Mouse (Mus musculus): ENCODE results near the gene Atp6v1c2.

Gene Atp6v1c2

DNA sequence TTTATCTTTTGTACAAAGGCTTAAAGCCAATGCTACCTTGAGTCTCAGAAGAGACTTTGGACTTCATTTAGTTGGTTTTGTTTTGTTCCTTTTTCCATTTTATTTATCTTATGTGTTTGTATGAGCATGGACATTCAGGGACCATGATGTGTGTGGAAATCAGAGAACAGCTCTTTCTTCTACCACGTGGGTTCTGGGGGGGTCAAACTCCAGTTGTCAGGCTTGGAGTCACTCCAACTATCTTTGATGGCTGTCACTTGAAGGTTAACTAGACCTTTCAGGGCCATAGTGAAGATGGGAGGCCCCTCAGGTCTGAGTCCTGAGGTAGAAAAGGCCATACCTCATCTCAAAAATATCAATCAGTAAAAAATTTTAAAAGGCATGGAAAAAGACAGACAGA, 4.3 kb upstream of the Atp6v1c2 start:
- DNase-seq (ENCODE audit: low spot score), result no peak

DNA sequence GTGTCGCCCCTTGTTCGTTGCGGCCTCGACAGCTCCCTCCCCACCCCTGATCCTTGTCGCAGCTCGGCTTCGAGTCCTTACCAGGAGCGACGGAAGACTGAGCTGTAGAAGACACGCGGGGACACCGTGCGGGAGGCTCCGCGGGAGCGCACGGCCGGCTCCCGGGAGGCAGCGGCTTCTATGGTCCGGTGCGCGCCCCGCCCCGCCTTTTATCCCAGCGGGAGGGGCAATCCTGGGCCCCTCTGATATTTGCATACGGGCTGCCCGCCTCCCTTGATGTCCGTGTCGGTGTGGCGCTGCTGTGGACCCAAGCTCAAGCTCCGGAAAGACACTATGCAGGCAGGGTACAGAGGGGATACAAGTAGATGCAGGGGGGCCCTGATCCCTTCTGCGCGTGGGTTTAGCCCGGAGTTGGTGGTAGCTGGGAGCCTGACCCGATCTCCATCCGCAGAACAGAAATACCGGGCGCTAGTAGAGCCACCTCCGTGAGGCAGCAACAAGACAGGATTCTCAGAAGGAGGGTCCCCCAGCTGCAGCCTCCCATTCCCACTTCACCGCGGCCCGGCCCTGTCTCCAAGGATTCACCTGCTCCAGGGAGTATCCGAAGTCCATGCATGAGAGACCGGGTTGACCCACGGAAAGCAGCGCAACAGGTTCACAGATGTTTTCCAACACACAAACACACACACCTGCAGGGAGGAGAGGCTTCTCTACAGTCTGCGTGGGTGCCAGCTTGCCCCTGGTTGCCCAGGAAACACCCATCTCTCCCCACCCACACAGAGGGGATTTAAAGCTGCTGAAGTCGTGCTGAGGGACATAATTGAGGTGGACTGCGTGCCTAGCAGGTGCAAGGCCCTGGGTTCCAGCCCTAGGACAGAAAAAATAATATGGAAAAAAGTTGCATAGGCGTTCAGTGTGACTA, 4.3 kb downstream of the Atp6v1c2 start:
- peak; percentile 38 for DNase-seq (ENCODE audit: low spot score)

DNA sequence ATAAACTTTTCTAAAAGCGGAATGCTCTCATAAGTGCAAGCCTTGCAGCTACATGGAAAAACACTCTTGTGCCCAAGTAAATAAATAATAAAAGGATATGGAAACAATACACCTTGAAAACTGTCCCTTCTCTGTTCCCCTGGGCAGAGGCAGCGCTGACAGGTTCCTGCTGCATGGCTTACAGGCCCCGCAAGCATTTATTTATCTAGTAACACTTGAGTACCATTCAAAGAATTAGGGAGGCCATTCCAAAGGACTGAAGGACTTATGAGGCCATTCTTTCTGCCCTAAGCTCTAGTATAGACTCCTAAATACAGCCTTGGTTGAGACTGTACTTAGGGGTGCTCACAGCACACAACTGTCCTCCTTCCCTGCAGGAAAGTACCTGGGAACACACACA, 10.7 kb downstream of the Atp6v1c2 start:
- no peak for DNase-seq (ENCODE audit: low spot score)

DNA sequence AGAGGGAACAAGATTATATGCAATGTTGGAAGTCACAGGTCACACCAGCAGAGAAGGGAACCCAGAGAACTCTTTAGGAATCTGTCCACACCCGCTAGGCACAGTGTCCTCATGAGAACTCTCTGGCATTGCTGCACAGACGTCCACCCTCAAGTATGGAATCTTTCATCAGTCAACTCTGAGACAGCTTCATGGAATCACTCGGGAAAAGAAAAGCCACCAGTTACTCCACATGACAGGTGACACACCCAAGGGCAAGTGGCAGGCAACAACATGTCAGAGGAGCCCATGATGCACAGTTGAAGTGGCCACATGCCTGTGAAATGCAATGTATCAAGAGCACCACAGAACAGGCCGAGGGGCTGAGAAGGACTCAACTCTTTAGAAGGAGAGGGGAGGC, 11.2 kb downstream of the Atp6v1c2 start:
- no peak for DNase-seq (ENCODE audit: low spot score)

DNA sequence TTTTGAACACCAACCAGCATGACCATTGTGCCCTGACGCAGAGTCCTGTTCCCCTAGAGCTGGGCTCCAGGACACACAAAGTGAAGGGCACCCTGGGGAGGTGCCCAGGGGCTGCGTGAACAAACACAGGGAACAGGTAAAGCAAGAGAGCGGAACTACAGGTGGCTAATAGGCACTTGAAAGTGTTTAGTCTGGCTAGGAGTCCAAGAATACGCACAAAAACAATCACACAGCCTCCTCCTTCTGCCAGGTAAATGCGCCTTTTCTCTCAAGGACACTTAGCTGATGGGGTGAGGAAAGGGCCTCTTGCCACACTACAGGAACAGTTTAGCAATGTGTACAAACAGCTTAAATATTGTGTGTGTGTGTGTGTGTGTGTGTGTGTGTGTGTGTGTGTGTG, 13.1 kb downstream of the Atp6v1c2 start:
- DNase-seq (ENCODE audit: low spot score), result no peak

DNA sequence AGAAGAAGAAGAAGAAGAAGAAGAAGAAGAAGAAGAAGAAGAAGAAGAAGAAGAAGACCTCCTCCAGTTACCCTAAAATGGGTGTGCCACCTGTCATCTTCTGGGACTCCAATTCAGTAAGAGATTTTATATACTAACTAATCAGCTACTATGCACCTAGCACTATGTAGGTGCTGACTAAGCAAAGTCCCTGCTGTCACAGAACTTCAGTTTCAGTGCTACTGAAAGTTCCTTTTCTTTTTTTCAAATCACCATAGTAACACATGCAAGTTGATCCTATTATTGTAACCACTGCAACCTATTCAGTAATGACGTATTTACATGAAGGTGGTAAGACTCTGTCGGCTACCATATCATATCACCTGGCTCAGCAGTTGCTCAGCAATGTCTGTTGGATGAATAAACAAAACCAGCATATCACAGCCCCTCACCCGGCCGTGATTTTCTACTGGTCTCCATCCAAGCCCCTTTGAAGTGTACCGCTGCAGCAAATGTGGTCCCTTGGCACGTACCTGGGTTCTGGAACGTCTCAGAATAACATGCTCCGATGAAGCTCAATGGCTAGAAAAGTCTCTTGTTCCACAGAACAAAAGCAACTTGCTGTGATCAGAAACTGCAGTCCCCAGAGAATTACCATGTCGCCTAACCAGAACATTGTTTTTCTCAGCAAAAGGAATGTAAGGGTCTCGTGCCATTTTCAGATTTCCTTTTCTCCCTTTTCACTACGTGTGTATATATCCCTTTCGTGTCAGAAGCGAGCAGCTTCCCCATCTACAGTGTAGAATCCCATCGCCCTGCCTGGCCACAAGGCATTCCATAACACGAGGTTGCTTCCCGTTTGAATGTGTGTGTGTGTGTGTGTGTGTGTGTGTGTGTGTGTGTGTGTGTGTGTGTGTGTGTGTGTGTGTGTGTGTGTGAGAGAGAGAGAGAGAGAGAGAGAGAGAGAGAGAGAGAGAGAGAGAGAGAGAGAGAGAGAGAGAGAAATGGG, 18.0 kb downstream of the Atp6v1c2 start:
- no peak for DNase-seq (ENCODE audit: low spot score)

DNA sequence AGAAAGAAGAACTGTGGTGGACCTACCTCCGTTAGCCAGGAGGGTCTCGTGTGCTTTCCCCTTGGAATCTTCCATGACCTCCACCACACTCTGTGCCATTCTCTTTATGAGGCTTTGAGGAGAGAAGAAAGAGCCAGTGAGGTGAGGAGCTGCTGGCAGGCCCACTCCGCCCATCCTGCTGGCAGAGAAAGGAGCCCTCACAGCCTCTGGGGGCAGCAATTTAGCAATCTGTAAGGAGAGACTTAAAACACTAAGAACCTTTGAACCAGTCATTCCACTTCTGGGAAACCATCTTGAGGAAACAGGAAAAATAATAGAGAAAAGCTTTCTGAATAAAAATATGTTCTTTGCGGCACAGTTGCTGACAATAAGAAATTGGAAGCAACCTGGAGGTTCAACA, 20.9 kb downstream of the Atp6v1c2 start:
- no peak for DNase-seq (ENCODE audit: low spot score)

DNA sequence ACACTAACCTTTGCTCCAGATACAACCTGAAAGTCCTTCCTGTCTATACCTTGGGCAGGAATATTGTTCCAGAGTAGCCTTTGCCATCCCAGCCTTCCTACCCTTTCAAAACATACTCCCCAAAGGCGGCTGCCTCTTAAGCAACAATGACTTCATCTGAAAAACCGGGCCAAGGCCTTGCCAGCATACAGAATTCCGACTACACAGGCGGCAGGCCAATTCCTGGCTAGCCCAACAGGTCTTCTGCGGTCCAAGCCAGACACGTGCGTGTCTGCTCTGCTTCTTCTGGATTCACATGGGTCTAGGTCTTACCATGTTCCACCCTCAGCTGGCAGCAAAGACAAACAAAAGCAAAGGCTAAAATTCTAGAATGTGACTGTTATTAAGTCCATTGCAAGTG, 23.7 kb downstream of the Atp6v1c2 start:
- DNase-seq (ENCODE audit: low spot score), result peak; percentile 39

DNA sequence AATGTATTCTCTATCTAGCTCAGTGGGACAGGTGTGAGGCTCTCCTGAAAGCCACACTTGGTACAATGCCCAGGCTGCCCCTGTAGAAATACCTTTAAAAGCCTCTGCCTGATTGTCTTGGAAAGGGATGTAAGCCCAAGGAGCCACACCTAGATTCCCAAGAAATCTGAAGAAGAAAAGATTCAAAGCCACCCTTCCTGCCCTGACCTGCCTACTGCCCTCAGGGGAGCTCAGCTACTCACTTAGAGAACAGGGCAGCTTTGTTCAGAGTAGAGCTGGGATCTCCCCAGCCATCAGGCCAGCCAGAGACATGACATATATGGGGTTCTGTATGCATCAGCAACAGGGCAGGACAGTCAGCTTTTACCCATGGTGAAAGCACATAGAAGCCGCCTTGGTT, 29.3 kb downstream of the Atp6v1c2 start:
- DNase-seq (ENCODE audit: low spot score), result no peak

DNA sequence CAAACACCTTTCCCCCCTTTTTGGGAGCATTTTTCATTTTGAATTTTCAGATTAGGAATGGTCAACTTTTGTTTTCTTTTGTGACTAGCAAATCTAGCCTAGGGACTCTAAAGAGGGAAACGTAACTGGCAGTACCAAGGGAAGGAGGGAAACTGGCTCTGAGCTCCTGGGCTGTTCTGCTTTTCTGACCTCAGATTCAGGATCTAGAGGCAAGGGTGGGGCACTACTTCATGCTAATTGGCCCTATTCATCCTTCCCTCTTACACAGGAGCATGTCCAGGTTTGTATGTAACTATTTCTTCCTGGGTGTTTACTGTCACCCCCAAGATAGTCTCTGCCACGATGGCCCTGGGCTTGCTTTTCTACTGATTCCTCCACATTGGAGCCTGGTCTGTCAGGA, 32.3 kb downstream of the Atp6v1c2 start:
- no peak for DNase-seq (ENCODE audit: low spot score)

DNA sequence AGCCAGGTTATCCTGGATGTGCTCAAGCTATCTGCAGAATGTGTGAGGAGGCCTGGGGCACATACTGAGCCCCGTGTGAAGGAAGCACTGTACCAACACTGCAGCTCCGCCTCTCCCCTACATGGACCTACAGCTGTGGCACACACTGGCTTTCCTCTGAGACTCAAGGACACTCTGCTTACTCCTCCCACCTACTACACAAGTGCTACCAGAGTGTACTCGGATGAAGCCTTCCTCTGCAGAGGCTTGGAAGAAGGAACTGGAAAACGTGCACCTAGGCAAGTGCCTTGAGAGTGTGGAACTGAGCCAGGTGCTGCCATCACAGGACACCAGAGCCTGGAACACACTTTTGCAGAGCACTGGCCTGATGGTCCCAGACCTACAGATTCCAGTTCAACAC, 38.6 kb downstream of the Atp6v1c2 start:
- DNase-seq (ENCODE audit: low spot score), result no peak

DNA sequence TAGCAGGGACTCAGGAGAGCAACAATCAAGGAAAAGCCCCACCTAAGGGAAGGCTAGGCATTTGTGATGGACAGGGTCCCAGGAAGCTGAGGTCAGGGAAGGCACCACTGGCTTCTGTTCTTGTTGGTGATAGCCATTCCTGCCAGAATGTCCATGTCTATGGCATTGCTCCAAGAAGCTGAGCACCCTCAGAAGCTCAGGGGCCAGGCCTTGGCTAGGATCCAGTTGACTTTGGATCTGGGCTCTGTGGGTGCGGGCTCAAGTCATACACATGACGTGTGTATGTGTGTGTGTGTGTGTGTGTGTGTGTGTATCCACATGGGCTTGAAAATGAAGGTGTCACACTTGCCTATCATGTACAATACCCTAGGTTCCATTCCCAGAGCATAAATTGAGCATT, 39.2 kb downstream of the Atp6v1c2 start:
- DNase-seq (ENCODE audit: low spot score), result no peak

DNA sequence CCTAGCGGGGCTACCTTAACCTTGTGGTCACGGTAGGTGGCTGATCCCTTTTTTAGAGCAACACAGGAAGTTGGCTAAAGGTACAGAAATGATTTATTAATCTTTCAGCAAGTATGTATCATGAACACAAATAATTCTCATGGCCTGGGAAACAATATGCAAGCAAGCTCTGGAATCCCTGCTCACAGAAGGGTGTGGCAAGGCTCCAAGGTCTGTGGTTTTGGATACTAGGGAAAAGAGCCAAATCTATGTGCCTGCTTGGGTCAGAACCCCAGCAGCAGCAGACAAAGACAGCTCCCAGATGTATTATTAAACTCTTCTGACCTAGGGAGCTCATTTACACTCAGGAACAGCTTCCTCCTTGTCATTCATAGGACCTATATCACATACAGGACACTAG, 40.1 kb downstream of the Atp6v1c2 start:
- peak; percentile 13 for DNase-seq (ENCODE audit: low spot score)

DNA sequence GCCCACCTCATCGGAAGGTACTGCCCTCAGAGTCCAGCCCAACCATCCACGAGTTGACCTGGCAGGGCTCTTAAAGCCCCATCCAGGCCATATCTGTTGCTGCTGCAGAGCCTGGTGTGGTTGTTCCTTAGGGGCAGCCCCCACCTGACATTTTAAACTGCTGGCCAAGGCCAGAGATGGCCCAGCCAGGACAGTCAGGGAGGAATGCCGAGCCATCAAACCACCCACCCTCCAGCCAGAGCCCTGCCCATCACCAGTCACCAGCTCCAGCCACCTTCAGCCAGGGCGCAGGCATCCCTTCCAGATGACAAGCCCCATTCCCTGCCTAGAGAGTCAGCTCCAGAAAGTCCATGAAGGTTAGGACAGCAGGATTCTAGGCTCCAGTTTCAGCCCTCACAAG, 40.7 kb downstream of the Atp6v1c2 start:
- no peak for DNase-seq (ENCODE audit: low spot score)

DNA sequence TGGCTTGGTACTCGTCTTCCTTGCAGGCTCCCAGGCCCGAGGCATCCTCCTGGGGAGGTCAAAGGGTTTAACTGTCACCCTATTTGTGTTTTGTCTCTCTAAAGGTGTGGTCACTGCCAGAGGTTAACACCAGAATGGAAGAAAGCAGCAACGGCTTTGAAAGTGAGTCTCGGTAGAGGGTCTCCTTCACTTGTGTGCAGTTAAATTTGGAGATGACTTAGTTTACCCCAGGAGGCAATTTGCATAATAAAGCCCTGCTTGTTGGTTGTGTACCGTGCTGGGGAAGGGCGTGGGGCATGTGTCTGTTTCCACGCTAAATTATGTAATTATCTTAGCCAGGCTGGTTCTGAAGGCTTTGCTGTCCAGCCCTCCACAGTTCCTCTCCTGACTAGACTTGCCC, 55.3 kb downstream of the Atp6v1c2 start:
- no peak for DNase-seq (ENCODE audit: low spot score)

DNA sequence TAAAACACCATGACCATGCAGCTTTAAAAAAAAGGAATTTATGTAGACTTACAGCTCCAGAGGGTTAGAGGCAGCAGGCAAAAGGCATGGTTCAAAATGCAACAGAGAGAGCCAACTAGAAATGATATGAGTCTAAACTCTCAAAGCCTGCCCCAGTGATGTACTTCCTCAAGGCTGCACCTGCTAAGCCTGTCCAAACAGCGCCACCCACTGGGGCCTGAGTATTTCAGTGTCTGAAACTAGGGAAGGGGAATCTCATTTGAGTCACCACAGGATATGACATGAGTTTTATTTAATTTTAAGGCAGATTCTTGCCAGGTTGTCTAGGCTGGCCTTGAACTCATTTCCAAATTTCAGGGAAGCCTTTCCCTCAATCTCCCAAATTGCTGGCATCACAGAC, 57.9 kb downstream of the Atp6v1c2 start:
- DNase-seq (ENCODE audit: low spot score), result no peak

DNA sequence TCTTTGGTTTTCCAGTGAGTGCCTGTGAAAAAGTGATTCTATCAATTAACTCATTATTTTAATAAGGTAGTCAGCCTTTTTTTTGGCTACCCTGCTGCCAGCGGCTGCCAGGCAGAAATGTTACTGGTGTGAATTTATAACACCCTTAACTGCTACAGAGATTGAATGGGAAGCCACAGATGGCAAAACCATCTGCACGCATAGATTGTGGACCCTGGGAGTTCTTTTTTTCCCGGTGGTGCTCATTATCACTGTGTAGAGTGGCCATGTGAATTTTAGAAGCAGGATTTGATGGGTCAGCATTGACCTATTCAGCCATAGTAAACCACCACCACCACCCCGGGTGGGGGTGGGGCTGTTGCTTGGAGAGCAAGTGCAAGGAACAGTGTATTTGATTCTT, 61.8 kb downstream of the Atp6v1c2 start:
- no peak for DNase-seq (ENCODE audit: low spot score)

DNA sequence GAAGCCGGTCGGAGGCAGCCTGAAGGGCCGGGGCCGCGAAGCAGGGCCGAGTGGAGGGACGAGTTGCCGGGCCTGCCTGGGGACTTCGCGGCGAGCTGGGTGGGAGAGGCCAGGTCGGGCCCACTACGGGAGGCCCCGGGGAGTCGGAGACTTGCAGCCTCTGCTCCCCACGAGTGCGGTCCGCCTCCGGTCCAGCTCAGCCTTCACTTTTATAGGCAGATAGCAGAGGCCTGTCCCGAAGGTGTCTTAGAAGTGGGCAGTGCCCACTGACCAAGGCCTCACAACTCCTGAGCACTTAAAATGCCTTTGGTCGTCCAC, 62.5 kb downstream of the Atp6v1c2 start:
- DNase-seq (ENCODE audit: low spot score), result no peak

DNA sequence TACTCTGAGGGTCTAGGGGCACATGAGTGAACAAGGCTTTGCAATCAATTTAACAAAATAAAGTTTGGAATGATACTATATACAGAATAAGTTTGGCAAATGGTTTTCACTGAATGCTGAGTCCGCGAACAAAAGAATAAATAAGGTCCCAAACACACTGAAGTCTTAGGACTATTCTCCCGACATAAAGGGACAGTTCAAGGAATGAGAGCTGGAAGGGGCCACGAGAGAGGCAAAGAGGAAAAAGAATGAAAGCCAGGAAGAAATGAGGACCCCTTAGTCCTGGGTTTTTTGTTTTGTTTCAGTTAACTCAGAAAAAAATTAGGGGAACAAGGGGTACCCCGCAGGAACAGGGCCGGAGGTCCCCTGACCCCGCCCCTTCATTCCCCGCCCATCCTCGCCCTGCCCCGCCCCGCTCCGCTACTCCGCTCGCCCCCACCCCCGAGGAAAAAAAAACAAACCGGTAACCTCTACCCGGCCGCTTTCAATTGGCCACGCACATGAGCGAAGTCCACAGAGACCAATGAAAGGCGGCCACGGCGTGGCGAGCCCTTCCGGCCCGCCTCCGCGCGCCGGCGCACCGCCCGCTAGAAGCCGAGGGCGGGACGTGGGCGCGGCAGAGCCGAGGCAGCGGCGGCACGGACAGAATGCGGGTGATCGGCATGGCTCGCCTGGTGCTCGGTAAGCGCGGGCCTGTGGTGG, 63.0 kb downstream of the Atp6v1c2 start, which contains the start of gene Pdia6:
TSS of gene Pdia6 (plus strand) at position 575 of the 702 bp plus-strand sequence.
- DNase-seq (ENCODE audit: low spot score), result peak; percentile 93

DNA sequence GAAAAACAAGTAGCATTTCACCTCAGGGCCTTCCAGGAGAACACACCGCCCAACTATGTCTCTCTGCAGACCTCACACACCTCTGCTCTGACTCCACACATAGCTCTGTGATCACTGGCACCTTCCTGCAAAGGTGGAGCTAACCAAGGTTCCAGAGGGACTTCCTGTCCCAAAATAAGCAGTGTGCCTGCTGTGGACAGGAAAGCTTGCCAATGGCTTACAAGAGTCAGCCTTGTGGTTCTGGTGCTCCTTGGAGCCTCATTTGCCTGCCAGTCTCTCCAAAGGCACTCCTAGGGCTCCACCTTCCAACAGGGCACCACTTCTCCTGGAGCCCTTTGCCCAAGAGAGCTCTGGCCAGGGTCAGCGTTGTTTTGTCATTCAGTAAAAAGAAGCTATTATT, 64.3 kb downstream of the Atp6v1c2 start:
- no peak for DNase-seq (ENCODE audit: low spot score)

DNA sequence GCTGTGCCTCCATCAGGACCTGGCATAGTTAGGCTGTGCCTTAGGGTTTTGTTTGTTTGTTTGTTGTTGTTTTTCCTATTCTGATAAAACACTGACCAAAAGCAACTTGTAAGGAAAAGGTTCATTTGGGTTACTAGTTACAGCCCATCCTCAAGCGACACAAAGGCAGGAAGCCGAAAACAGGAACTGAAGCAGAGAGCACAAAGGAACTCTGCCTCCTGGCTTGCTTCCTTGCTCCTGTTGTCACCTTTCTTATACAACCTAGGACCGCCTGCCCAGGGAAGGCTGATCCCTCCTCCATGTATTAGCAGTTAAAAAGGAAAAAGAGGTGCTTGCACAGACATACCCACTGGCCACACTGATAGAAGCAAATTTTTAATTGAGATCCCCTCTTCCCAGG, 65.3 kb downstream of the Atp6v1c2 start:
- DNase-seq (ENCODE audit: low spot score), result no peak

DNA sequence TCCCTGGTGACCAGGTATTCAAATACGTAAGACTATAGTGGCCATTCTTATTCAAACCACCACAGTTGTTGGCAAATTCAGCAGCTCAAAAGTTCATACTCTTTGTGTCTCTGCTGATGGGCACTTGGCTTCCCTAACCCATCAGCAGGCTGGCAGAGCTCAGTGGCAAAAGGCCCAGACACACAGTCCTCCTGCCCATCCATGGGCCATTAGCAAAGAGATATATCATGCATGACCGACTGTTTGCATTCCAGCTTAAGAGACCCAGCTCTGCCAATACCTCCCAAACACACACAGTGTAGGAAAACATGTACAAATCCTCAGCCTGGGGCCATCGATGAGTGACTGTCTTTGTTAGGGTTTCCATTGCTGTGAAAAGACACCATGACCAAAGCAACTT, 68.2 kb downstream of the Atp6v1c2 start:
- DNase-seq (ENCODE audit: low spot score), result no peak
